Mouse (Mus musculus): ENCODE measurements at regions not wholly inside any gene's neighbourhood (a gene's known extent, or its start where the extent isn't known, plus 50 kb on each side); places are given as distances from the start of the nearest gene placed in this dataset.

DNA sequence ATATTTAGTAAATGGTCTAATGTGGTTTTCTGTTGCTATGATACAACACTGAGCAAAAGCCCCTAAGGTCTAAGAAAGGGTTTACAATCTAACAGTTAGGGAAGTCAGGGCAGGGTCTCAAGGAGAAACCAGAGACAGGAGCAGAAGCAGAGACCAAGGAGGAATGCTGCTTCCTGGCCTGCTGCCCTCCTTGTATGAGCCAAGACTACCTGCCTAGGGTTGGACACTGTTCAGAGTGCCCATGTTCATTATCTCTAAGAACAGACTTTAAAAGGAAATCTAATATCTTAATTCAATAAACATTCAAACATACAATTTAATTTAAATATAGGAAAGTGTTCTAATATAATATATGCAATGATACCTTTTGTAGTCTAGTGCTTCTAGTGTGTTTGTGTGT is 63.0 kb upstream of the Tmem106b start:
- H3K4me3 ChIP-seq (ENCODE audit: low read length), result no peak overlapping the region
- H3K36me3 ChIP-seq (ENCODE audit: control insufficient read depth, insufficient read depth), result no peaks in the 10 kb centered on the region
- H3K4me1 ChIP-seq (ENCODE audit: control insufficient read depth, insufficient read depth, low read length), result no peaks in the 10 kb centered on the region
- no peaks in the 10 kb centered on the region for H3K27me3 ChIP-seq (ENCODE audit: control insufficient read depth, insufficient read depth, low read length)
- H3K9ac ChIP-seq (ENCODE audit: low read length), result no peak overlapping the region
- ATAC-seq (replicated peaks; ENCODE audit: extremely low read depth, insufficient read depth, low FRiP score), result no peak
- no peaks in the 10 kb centered on the region for H3K9me3 ChIP-seq (replicated peaks; ENCODE audit: control insufficient read depth, low read length)
- H3K27ac ChIP-seq (ENCODE audit: low read length), result no peak overlapping the region
- H3K4me2 ChIP-seq (ENCODE audit: low read depth, low read length), result no peak overlapping the region

GRCm38 (mm10) chr6:12994701-12995100 is 74.9 kb upstream of the Tmem106b start:
- Histone ChIP-seq H3K4me2 (ENCODE audit: low read depth, low read length) (no peak overlapping the region), H3K4me1 (ENCODE audit: control insufficient read depth, insufficient read depth, low read length) (no peaks in the 10 kb centered on the region), H3K27me3 (ENCODE audit: control insufficient read depth, insufficient read depth, low read length) (no peaks in the 10 kb centered on the region), H3K4me3 (ENCODE audit: low read length) (no peak overlapping the region), H3K36me3 (ENCODE audit: control insufficient read depth, insufficient read depth) (no peaks in the 10 kb centered on the region), H3K27ac (ENCODE audit: low read length) (no peak overlapping the region), H3K9ac (ENCODE audit: low read length) (no peak overlapping the region), H3K9me3 (replicated peaks; ENCODE audit: control insufficient read depth, low read length) (no peaks in the 10 kb centered on the region)
- no peak for ATAC-seq (replicated peaks; ENCODE audit: extremely low read depth, insufficient read depth, low FRiP score)
- WGBS, result 73% methylated on average over 2 of the region's 2 CpGs

DNA sequence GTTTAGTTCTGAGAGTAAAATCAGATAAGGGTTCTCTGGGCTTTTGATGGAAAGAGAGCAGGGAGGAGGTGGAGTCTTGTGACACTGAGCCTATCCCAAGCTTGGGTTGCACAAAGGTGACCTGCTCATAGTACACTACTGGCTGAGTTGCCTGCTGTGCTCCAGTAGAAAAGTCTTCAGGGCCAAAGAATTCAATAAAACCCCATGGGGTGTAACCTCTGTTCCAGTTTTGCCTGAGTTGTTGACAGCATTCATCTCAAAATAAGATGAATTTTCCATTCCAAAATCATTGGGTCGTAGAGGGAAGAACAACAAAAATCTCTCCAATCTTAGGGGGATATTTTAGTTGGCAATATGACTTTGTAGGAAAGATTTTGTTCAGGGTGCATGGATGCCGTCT is 75.8 kb upstream of the Tmem106b start:
- H3K9ac ChIP-seq (ENCODE audit: low read length), result no peak overlapping the region
- 57% methylated on average over 2 of the region's 2 CpGs for WGBS
- no peak overlapping the region for H3K27ac ChIP-seq (ENCODE audit: low read length)
- H3K4me3 ChIP-seq (ENCODE audit: low read length), result no peak overlapping the region
- no peaks in the 10 kb centered on the region for H3K36me3 ChIP-seq (ENCODE audit: control insufficient read depth, insufficient read depth)
- H3K4me2 ChIP-seq (ENCODE audit: low read depth, low read length), result no peak overlapping the region
- H3K27me3 ChIP-seq (ENCODE audit: control insufficient read depth, insufficient read depth, low read length), result no peaks in the 10 kb centered on the region
- no peaks in the 10 kb centered on the region for H3K4me1 ChIP-seq (ENCODE audit: control insufficient read depth, insufficient read depth, low read length)
- ATAC-seq (replicated peaks; ENCODE audit: extremely low read depth, insufficient read depth, low FRiP score), result no peak
- H3K9me3 ChIP-seq (replicated peaks; ENCODE audit: control insufficient read depth, low read length), result no peaks in the 10 kb centered on the region

- Histone ChIP-seq H3K27me3 (ENCODE audit: control insufficient read depth, insufficient read depth, low read length) (no peaks in the 10 kb centered on the region), H3K36me3 (ENCODE audit: control insufficient read depth, insufficient read depth) (no peaks in the 10 kb centered on the region), H3K27ac (ENCODE audit: low read length) (no peak overlapping the region), H3K9me3 (replicated peaks; ENCODE audit: control insufficient read depth, low read length) (no peaks in the 10 kb centered on the region), H3K4me2 (ENCODE audit: low read depth, low read length) (no peak overlapping the region), H3K4me1 (ENCODE audit: control insufficient read depth, insufficient read depth, low read length) (no peaks in the 10 kb centered on the region), H3K9ac (ENCODE audit: low read length) (no peak overlapping the region), H3K4me3 (ENCODE audit: low read length) (no peak overlapping the region)
- WGBS, result 80% methylated on average over 1 of the region's 1 CpGs
- ATAC-seq (replicated peaks; ENCODE audit: extremely low read depth, insufficient read depth, low FRiP score), result no peak
Observed at GRCm38 (mm10) chr6:12977184-12977897, 92.2 kb upstream of the Tmem106b start.

DNA sequence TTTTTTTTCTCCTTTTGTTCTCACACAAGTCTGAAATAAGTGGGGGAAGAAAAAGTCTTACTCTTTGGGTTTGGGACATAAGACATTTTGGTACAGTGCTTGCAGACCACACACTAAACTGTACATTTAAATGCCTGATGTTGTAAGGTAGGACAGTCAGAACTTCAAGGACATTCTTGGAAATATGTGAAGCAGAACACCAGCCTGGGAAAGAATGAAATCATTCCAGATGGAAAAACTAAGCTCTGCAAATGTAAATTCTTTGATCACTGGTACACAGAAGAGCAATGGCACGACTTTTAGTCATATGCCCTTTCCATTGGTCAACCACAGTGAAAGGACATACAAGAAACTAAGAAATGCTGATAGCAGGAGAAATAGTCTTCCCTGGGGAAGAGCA is 98.0 kb upstream of the Tmem106b start:
- no peaks in the 10 kb centered on the region for H3K9me3 ChIP-seq (replicated peaks; ENCODE audit: control insufficient read depth, low read length)
- no peak for ATAC-seq (replicated peaks; ENCODE audit: extremely low read depth, insufficient read depth, low FRiP score)
- H3K4me1 ChIP-seq (ENCODE audit: control insufficient read depth, insufficient read depth, low read length), result no peaks in the 10 kb centered on the region
- no peaks in the 10 kb centered on the region for H3K36me3 ChIP-seq (ENCODE audit: control insufficient read depth, insufficient read depth)
- H3K9ac ChIP-seq (ENCODE audit: low read length), result no peak overlapping the region
- no peak overlapping the region for H3K4me2 ChIP-seq (ENCODE audit: low read depth, low read length)
- H3K27ac ChIP-seq (ENCODE audit: low read length), result no peak overlapping the region
- no peaks in the 10 kb centered on the region for H3K27me3 ChIP-seq (ENCODE audit: control insufficient read depth, insufficient read depth, low read length)
- 59% methylated on average over 1 of the region's 1 CpGs for WGBS
- H3K4me3 ChIP-seq (ENCODE audit: low read length), result no peak overlapping the region

DNA sequence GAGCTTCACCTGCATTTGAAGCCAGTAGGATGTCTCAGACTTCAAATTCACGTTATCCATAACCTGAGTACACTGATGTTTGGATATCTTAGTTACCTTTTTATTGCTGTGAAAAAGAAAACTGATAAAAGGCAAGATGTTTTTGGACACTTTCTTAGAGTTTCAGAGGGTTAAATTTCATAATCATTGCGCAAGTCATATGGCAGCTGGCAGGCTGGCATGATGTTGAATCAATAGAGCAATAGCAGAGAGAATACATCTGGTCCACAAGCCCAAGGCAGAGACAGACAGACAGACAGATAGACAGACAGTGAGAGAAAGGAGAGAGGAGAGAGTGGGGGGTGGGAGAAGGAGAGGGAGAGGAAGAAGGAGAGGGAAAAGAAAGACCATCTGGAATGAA is 102.3 kb upstream of the Tmem106b start:
- Histone ChIP-seq H3K9me3 (replicated peaks; ENCODE audit: control insufficient read depth, low read length) (no peaks in the 10 kb centered on the region), H3K4me3 (ENCODE audit: low read length) (no peak overlapping the region), H3K4me2 (ENCODE audit: low read depth, low read length) (no peak overlapping the region), H3K36me3 (ENCODE audit: control insufficient read depth, insufficient read depth) (no peaks in the 10 kb centered on the region), H3K27ac (ENCODE audit: low read length) (no peak overlapping the region), H3K4me1 (ENCODE audit: control insufficient read depth, insufficient read depth, low read length) (no peaks in the 10 kb centered on the region), H3K27me3 (ENCODE audit: control insufficient read depth, insufficient read depth, low read length) (no peaks in the 10 kb centered on the region), H3K9ac (ENCODE audit: low read length) (no peak overlapping the region)
- ATAC-seq (replicated peaks; ENCODE audit: extremely low read depth, insufficient read depth, low FRiP score), result no peak
- WGBS, result 68% methylated on average over 2 of the region's 2 CpGs

GRCm38 (mm10) chr6:12957797-12958196 is 111.8 kb upstream of the Tmem106b start:
- H3K4me1 ChIP-seq (ENCODE audit: control insufficient read depth, insufficient read depth, low read length), result no peaks in the 10 kb centered on the region
- 75% methylated on average over 6 of the region's 6 CpGs for WGBS
- H3K4me3 ChIP-seq (ENCODE audit: low read length), result no peak overlapping the region
- no peak overlapping the region for H3K4me2 ChIP-seq (ENCODE audit: low read depth, low read length)
- H3K9ac ChIP-seq (ENCODE audit: low read length), result no peak overlapping the region
- no peaks in the 10 kb centered on the region for H3K9me3 ChIP-seq (replicated peaks; ENCODE audit: control insufficient read depth, low read length)
- H3K27me3 ChIP-seq (ENCODE audit: control insufficient read depth, insufficient read depth, low read length), result no peaks in the 10 kb centered on the region
- ATAC-seq (replicated peaks; ENCODE audit: extremely low read depth, insufficient read depth, low FRiP score), result no peak
- no peak overlapping the region for H3K27ac ChIP-seq (ENCODE audit: low read length)
- no peaks in the 10 kb centered on the region for H3K36me3 ChIP-seq (ENCODE audit: control insufficient read depth, insufficient read depth)

DNA sequence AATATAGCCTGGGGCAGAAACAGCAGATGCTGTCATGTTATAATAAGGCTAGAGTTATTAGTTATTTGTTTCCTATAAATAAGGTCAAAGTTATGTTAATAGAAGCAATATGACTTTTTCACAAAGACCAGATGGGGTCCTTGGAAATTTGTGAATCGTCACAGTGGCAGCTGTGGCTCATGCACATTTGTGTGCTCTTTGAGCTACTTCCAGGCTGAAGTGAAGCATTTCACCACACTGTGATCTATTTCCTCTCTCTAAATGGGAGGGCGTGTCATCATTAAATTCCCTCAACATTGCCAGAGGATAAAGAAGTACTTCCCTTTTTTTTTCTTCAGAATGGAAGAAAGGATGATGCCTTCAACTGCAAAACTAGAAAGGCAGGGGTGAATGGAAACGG is 157.9 kb upstream of the Tmem106b start:
- Histone ChIP-seq H3K27ac (ENCODE audit: low read length) (no peak overlapping the region), H3K27me3 (ENCODE audit: control insufficient read depth, insufficient read depth, low read length) (no peaks in the 10 kb centered on the region), H3K4me3 (ENCODE audit: low read length) (no peak overlapping the region), H3K4me1 (ENCODE audit: control insufficient read depth, insufficient read depth, low read length) (0 out of 2 replicates have a peak, but pooled peaks cover 4% of the 10 kb centered on the region), H3K36me3 (ENCODE audit: control insufficient read depth, insufficient read depth) (no peaks in the 10 kb centered on the region), H3K9me3 (replicated peaks; ENCODE audit: control insufficient read depth, low read length) (no peaks in the 10 kb centered on the region), H3K4me2 (ENCODE audit: low read depth, low read length) (no peak overlapping the region), H3K9ac (ENCODE audit: low read length) (no peak overlapping the region)
- no peak for ATAC-seq (replicated peaks; ENCODE audit: extremely low read depth, insufficient read depth, low FRiP score)
- 79% methylated on average over 3 of the region's 3 CpGs for WGBS

GRCm38 (mm10) chr6:12892929-12893328 is 143.7 kb upstream of the Thsd7a start:
- 61% methylated on average over 5 of the region's 5 CpGs for WGBS

More at GRCm38 (mm10) chr6:12892929-12893328, 143.7 kb upstream of the Thsd7a start:
- no peak overlapping the region for H3K27ac ChIP-seq (ENCODE audit: low read length)
- no peaks in the 10 kb centered on the region for H3K4me1 ChIP-seq (ENCODE audit: control insufficient read depth, insufficient read depth, low read length)
- no peak overlapping the region for H3K4me2 ChIP-seq (ENCODE audit: low read depth, low read length)
- H3K36me3 ChIP-seq (ENCODE audit: control insufficient read depth, insufficient read depth), result no peaks in the 10 kb centered on the region
- H3K27me3 ChIP-seq (ENCODE audit: control insufficient read depth, insufficient read depth, low read length), result no peaks in the 10 kb centered on the region
- H3K9me3 ChIP-seq (replicated peaks; ENCODE audit: control insufficient read depth, low read length), result peaks cover 5% of the 10 kb centered on the region
- H3K4me3 ChIP-seq (ENCODE audit: low read length), result no peak overlapping the region
- no peak overlapping the region for H3K9ac ChIP-seq (ENCODE audit: low read length)
- ATAC-seq (replicated peaks; ENCODE audit: extremely low read depth, insufficient read depth, low FRiP score), result no peak

Measured in heart, embryonic 16.5 days (tissue).